Mouse (Mus musculus) retina, postnatal 1 day (tissue): ENCODE measurements around the gene Ackr4.

Source experiments
- DNase-seq: peaks from one replicate; pipeline ENCODE4 v3.0.0-alpha.2; 2012

Ackr4 gene

DNA sequence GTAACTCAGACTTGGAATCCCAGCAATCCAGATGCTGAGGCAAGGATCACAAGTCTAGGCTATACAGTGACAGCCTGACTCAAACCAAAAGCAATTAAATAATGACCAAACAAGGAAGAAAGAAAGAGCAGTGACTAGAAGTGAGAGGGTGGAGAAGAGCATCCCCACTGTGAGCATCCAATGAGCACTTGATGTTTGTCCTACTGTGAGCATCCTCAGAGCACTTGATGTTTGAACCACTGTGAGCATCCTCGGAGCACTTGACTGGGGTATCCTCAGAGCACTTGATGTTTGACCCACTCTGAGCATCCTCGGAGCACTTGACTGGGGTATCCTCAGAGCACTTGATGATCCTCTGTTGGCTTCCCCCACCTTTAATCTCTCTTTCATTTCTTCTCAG, 21.7 kb downstream of the Ackr4 start:
- DNase-seq, result no peak

- no peak for DNase-seq
Observed at GRCm38 (mm10) chr9:104102901-104103300, 23.8 kb downstream of the Ackr4 start.

DNA sequence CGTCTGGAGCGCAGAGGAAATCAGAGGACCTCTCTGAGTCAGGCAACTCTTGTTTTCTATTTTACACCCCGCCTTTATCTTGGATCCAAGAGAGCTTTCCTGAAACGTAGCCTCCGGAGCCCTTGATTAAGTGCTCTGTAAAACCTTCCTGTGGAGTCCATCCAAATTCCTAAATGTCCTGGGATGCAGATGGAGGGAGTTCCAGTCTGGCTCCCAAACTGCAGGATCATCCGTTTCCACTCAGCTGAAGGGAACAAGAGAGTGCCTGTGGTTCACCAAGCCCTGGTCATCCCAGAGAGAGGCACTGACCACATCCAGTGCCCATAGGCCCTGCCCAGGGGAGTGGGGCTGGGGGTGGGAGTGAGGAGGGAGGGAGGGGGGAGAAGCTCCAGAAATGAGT, 24.4 kb downstream of the Ackr4 start:
- DNase-seq, result no peak

- DNase-seq, result no peak
Observed at GRCm38 (mm10) chr9:104101458-104101857, 25.3 kb downstream of the Ackr4 start.

- DNase-seq, result no peak
Observed at GRCm38 (mm10) chr9:104100822-104101221, 25.9 kb downstream of the Ackr4 start.

DNA sequence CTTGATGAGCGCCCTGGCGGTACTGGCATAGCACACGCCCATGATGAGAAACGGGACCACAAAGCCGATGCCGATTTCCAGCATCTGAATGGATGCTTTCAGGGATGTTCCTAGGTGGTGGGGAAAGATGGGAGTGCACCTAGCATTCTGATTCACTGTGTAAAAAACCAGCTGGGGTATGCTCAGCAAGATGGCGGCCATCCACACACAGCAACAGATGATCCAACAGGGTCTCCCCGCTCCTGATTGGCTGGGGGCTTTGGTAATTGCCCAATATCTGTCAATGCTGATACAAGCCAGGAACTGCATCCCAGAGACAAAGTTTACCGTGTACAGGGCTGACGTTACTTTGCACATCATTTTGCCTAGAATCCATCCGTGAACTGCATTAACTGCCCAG, 27.7 kb downstream of the Ackr4 start:
- DNase-seq, result no peak

DNA sequence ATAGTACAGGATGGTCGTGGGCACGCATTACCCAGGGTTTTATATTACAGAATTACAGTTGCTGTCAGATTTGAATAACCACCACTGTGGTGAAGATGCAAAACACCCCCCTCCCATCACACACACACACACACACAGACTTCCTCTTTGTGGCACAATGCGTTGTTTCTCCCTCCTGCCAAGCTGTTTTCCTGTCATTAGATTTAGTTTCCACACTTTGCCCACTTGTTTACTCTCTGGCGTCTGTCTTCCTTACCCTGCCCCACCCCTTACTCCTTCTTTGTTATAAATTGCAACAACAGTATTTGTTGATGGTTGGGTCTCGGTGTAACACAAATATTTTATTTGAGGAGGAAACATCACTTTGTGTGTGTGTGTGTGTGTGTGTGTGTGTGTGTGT, 28.5 kb downstream of the Ackr4 start:
- no peak for DNase-seq

GRCm38 (mm10) chr9:104092945-104093344, 33.8 kb downstream of the Ackr4 start:
- DNase-seq, result no peak

DNA sequence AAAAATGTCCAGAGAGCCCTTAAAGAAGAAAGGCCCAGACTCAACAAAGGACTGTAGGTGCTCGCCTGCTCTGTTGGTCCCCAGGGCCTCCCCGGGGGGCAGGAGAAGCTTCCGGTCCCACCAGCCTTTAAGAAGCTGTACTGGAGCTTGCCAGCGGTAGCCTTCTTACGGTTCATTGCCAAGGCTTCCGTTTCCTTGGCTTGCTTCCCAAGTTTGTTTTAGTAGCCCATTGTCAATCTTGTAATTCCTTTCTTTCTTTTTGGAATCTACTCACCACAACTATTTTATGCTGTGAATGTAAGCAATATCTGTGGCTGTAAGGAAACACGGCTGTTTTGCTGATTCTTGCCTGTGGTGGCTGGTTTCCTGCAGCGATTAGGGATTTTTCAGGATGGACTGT, 38.2 kb downstream of the Ackr4 start:
- DNase-seq, result peak; percentile 1

DNA sequence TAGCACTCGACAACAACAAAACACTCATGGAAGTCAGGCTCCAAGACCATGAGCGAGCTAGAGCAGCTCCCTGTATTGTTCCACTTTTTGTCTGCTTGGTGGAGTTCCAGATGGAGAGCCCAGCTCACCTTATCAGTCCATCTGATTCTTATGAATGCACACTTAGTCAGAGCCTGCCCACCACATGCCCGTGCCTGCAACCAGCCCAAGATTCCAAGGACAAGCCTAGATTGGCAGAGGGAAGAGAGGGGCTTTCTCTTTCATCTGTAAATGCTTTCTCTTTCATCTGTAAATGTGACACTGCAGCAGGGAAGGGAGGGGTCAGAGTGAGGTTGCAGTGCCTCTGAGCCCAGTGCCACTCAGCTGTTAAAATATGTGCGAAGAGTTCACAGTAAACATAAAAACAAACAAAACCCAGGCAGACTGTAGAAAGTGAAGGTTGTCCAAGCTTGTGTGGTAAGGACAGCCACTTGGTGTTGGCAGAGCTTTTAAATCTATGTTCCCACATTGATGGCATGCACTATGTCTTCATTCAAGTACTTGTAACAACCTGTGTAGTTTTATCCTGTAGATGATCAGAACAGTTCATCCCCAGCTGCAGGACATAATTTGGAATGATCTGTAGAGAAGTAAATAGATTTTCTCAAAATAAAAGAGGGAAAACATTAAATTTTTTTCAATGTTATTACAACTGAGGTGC, 40.9 kb downstream of the Ackr4 start:
- no peak for DNase-seq

DNA sequence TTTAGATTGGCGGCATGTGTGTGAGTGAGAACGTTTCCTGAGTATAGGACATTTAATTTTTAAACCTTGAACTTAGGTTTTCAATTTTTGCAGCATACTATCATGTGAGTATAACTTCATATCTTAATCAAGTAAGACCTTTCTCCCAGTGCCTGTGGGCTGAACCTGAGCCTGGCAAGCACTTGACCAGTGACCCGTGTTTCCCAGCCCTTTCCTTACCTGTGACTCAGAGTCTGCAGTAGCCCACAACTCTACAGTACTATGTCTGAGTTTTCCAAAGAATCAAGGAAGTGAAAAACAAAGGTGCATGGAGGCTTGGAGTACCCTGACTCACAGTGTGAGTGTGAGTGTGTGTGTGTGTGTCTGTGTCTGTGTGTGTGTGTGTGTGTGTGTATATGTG, 46.7 kb downstream of the Ackr4 start:
- no peak for DNase-seq

DNA sequence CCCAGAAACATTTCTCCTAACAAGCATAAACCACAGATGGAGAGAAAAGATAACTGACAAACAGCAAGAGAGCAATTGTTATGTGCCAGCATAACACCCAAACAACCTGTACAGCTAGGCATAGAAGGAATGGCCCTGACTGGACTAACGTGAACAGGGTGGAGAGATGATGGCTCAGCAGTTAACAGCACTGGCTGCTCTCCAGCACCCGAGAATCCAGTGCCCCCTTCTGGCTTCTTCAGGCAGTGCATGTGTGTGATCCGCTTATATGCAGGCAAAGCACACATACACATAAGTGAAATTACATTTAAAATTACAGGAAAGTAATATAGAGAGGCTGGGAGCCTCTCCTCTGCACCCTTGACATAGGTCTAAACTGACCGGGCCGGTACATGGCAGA, 47.4 kb downstream of the Ackr4 start:
- peak; percentile 58 for DNase-seq

GRCm38 (mm10) chr9:104078780-104079179, 48.0 kb downstream of the Ackr4 start:
- DNase-seq, result no peak

DNA sequence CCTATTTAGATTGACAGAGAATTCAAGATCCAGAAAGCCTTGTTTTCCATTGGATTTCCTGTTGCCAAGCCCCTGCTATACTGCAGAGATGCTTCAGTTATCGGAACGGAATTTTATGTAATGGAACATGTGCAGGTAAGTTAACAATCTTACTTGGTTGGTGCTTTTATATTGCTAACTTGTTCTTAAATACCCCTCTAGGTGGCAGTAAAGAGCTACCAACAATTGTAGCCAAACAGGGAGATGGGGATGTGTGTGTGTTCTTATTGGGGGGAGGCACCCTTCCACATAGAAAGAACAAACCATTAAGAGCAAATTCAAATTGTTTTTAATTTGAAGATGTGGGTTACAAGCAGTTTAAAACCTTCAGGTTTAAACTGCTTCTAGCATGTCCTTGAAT, 50.9 kb downstream of the Ackr4 start:
- peak; percentile 45 for DNase-seq

DNA sequence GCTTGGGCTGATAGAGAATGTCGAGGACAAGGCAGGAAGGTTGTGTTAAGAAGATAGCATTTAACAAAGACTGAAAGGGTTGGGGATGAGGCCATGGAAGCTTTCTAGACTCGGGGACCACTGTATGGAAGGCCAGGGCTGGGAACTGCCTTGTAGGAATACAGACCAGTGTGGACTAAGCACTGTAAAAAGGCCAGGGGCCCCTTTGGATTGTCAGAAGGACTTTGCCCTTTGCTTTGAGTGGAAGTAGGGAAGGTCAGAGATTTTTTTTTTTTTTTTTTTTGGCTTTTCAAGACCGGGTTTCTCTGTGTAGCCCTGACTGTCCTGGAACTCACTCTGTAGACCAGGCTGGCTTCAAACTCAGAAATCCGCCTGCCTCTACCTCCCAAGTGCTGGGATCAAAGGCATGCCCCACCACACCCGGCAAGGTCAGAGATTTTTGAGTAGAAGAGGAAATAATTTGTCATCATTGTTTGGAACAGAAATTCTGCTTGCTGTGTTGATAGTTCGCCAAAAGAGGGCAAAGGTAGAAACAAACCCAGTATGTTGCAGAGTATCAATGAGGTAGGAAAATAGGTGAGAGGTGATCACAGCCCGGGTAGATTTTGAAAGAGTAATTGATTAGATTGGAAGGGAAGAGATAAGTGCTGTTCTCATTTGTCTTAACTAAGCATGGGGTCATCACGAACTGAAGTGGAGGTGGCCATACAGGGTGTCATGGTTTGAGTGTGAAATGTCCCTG, 55.7 kb downstream of the Ackr4 start:
- no peak for DNase-seq

DNA sequence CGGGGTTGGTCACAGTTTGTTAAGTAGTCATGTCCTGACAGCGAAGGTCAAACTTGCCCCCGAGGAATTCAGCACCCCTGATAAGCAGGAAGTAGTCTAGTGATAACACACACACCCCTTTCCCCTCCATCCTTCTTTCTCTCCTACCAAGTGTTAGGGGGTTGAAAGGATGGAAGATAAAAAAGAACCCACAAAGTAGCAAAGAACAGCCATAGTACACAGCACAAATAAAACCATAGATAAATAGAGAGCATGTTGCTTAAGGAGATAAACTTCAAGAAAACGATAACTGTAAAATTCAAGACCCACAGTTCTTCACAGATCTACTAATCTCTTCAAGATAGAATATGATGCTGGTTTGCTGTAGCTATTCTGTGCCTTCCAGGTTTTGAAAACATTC, 56.5 kb downstream of the Ackr4 start:
- DNase-seq, result no peak

GRCm38 (mm10) chr9:104064571-104064970, 62.2 kb downstream of the Ackr4 start:
- no peak for DNase-seq

DNA sequence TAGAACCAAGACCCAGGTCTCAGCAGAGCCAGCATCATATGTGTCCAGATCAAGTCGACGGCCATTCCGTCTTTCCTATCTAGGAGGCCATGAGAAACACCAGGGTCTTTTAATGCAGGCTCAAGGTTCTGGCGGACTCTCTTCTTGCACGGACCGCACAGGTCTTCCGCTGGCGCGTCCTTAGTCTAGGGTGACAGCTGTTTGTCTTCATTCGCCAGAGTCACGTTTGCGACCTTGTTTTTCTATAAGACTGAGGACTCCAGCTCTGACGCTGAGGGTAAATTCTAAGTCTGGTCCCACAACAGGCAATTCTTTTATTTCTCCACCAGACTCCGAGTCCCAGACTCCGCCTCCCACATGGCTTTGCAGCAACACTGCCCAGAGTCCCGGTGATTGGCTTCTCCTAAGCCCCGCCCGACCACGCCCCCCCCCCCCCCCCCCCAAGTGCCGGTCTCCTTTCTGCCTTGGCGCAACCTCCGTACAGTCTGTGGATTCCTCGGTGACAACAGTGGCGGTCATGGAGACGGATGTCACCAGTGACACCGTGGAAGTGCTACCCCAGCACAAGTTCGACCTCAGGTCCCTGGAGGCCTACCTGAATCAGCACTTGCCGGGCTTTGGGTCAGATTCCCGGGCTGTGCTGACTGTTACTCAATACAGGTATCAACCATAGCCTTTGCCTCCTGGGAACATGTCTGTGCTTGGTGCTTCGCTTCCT, 63.3 kb downstream of the Ackr4 start, which contains the start of gene Acad11:
TSS of gene Acad11 (plus strand) at position 134 of the 718 bp plus-strand sequence.
- DNase-seq, result peak; percentile 95

DNA sequence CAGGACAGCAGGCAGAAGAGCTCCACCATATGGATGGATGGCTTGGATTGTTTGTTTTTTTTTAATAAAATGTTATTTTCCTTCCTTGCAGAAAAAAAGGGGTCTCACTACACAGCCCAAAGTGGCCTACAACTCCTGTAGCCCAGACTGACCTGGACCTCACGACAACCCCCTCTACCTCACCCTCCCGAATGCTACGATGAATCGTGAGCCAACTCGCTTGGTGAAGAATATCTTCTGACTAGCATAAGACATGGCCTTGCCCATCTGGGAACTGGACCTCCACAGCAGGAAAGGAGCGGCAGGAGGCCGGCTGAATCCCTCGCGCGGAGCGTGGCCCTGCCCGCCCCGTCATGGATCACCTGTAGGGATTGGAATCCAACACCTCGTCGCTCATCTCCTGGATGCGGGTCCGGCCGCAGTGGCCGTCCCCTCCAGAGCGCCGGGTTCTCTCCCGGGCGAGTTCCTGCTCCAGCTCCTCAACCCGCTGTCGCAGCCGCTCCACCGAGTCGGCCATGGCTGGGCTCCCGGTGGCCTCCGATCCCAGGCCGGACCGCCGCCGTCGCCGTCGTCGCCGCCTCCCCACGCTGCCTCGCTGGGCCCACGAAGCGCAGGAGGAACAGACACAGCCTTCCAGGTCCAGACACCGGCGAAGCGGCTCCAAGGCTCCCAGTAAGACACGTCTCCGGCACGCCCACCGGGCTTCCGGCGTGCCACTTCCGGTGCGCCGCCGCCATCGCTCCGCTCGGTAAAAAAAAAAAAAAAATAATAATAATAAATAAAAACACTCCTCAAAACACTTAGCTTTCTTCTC, 64.1 kb downstream of the Ackr4 start, which contains the start of gene Uba5:
TSS of gene Uba5 (minus strand) at position 705 of the 814 bp plus-strand sequence.
- DNase-seq, result no peak

- no peak for DNase-seq
Observed at GRCm38 (mm10) chr9:104051028-104051427, 75.7 kb downstream of the Ackr4 start.

DNA sequence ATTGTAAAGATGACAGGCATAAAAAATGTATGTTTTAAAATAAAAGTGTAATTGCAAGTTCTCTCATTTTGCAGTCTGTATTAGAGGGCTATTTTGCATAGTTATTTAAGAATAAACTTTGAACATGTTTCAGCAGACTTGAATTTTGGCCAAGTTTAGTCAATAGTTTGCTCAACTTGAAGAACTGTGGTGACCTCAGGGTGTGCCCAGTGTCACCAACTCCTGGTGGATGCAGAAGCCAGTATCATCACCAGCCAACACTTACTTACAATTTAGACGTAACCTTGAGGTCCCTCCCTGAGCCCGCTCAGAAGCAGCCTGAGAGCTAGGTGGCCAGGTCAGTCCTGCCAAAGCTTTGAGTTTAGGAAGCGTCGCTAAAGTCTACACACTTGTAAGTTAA, 83.1 kb downstream of the Ackr4 start:
- no peak for DNase-seq

DNA sequence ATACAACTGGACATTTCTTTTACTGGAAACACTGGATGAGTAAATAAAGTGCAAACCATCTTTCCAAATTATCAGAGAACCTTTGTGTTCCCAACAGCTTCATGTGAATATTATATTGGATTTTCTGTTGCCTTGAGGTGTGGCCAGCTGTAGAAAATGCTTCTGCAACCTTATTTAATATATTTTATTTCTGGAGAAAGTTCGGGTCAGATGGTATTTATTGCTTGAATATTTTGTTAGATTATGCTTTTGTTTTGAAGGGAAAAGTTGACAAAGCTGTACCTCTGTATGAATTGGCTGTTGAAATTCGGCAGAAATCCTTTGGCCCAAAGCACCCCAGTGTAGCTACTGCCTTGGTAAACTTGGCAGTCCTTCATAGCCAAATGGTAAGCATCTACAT, 86.4 kb downstream of the Ackr4 start, which contains the start of gene Gm28305:
TSS of gene Gm28305 (plus strand) at position 301 of the 400 bp plus-strand sequence.
- no peak for DNase-seq

DNA sequence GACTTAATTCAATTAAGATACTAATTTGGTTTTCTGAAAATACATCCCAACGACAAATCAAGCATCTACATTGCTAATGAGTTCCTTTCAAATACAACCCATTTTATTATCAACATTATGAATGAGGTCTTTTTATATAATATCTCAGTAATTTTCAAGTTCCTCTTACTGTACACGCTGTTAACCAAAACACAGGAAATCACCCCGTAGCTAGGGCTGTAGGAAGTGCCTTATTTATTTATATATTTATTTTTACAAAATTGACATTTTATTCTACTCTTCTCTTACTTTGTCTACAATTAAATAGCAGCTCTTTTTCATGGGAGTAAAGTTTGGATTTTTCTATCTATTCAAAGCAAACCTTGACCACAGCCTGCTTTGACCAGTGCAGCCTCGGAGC, 87.0 kb downstream of the Ackr4 start:
- DNase-seq, result no peak
